Mouse (Mus musculus): ENCODE measurements around the gene Gm21812.
"Not testable (repeated sequence)": the region's sequence is repeated elsewhere in the genome, so short reads cannot be mapped to it uniquely, and the experiment has no call there.

The Gm21812 gene

DNA sequence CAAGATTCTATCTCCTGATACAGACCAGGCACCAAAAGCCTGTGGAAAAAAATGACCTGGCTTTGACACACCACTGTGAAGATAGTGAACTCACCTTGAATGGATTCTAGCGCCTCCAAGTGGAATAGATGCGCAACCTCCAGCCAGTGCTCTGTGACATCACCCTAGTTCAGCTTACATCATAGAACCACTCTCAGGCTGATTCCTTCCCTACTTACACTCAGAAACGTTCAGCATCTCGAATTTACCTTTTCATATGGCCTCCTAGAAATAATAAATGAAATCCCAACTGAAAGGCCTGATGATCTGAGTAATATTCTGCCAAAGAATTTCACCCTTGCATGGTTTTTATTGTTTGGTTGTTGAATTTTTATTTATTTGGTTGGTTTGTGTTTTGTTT lies at the start of gene Gm21812:
Gm21812 (minus strand) TSS at position 101 of the 400 bp plus-strand sequence.
- not testable (repeated sequence) for DNase-seq (ENCODE audit: low spot score)
